Mouse (Mus musculus): Measurements from ENCODE around the gene Sema4c. TPM values are rescaled to one million over a fixed set of nuclear protein-coding genes. Genes with fewer than 3 reads are reported as not detected.

Gene Sema4c
- polyA plus RNA-seq, 1 experiment from 2014 or later: 2.0 TPM

Small RNA genes within 50 kb of the gene (microRNA-seq; reads per million reads assigned to microRNA genes)
- not detected for gene Gm47280

Other genes with a start within 250 kb of the Sema4c start
- gene Kansl3, start 189.2 kb downstream of the Sema4c start, polyA plus RNA-seq (2015; fragmentation: Nextera tagmentation; extraction: Ambion mirVana): 12.2 and 13.0 TPM in 2 replicates
- 0.15 and 0.34 TPM in 2 replicates for gene Fer1l5, start 186.1 kb downstream of the Sema4c start, polyA plus RNA-seq (2015; fragmentation: Nextera tagmentation; extraction: Ambion mirVana)
- 12.0 and 13.0 TPM in 2 replicates for gene Lman2l, start 113.1 kb downstream of the Sema4c start, polyA plus RNA-seq (2015; fragmentation: Nextera tagmentation; extraction: Ambion mirVana)
- 2.5 and 2.7 TPM in 2 replicates for gene Cnnm4, start 86.7 kb downstream of the Sema4c start, polyA plus RNA-seq (2015; fragmentation: Nextera tagmentation; extraction: Ambion mirVana)
- 0.91 and 1.1 TPM in 2 replicates for gene Cnnm3, start 46.5 kb downstream of the Sema4c start, polyA plus RNA-seq (2015; fragmentation: Nextera tagmentation; extraction: Ambion mirVana)
- gene Ankrd23, start 21.5 kb downstream of the Sema4c start, polyA plus RNA-seq (2015; fragmentation: Nextera tagmentation; extraction: Ambion mirVana): 3.2 and 4.3 TPM in 2 replicates
- gene Gm42417, start 18.9 kb downstream of the Sema4c start, polyA plus RNA-seq (2015; fragmentation: Nextera tagmentation; extraction: Ambion mirVana): not detected in 2 replicates
- gene Ankrd39, start 10.9 kb downstream of the Sema4c start, polyA plus RNA-seq (2015; fragmentation: Nextera tagmentation; extraction: Ambion mirVana): 5.4 and 6.7 TPM in 2 replicates
- 0.14 and 0.37 TPM in 2 replicates for gene Fam178b, start 124.8 kb upstream of the Sema4c start, polyA plus RNA-seq (2015; fragmentation: Nextera tagmentation; extraction: Ambion mirVana)
- gene Cox5b, start 133.1 kb upstream of the Sema4c start, polyA plus RNA-seq (2015; fragmentation: Nextera tagmentation; extraction: Ambion mirVana): 371 and 385 TPM in 2 replicates
- not detected in 2 replicates for gene 4933424G06Rik, start 151.8 kb upstream of the Sema4c start, polyA plus RNA-seq (2015; fragmentation: Nextera tagmentation; extraction: Ambion mirVana)
- 25.4 and 26.0 TPM in 2 replicates for gene Actr1b, start 156.1 kb upstream of the Sema4c start, polyA plus RNA-seq (2015; fragmentation: Nextera tagmentation; extraction: Ambion mirVana)
- 0.19 TPM in 2 replicates for gene Zap70, start 203.4 kb upstream of the Sema4c start, polyA plus RNA-seq (2015; fragmentation: Nextera tagmentation; extraction: Ambion mirVana)

All from liver, embryonic 16.5 days (tissue).